Comparison of ENCODE assay signal across 20 mouse cellular contexts in genomic region chr10:90044229-90044628, GRCm38 (mm10).
DNase-seq lines count a peak whose midpoint lies in the region; ATAC-seq and TF ChIP-seq lines count a peak whose summit lies in the region.
"Had no signal": no experiment of that assay in that cellular context is flagged by ENCODE, and none has a peak within 500 bp of the region (broad histone marks: within the 10 kb centered on the region; RNA-seq: fewer than 3 reads in every experiment).

No protein-coding gene starts in this region.

- 0 out of 2 replicates have a peak, but pooled peaks have one; percentile 39 for ATAC-seq in forebrain, embryonic 12.5 days (ENCODE audit: low FRiP score)
- ATAC-seq in forebrain, embryonic 11.5 days (replicated peaks; ENCODE audit: low FRiP score) = no peak
- ATAC-seq in hindbrain, postnatal 0 days = 0 out of 2 replicates have a peak, but pooled peaks have one; percentile 27
- ATAC-seq in hindbrain, embryonic 11.5 days (ENCODE audit: low FRiP score) = no peak
- ATAC-seq in midbrain, embryonic 16.5 days = peak; percentile 54; the same call in 1 of the 2 replicates
- no peak for ATAC-seq in midbrain, embryonic 11.5 days (ENCODE audit: low FRiP score)
- ATAC-seq: intestine, embryonic 16.5 days had no signal

- H3K27ac ChIP-seq in forebrain, embryonic 12.5 days = no peak overlapping the region
- H3K27ac ChIP-seq in forebrain, embryonic 11.5 days (ENCODE audit: low read depth, low read length) = no peak overlapping the region
- no peak overlapping the region for H3K27ac ChIP-seq in hindbrain, postnatal 0 days
- no peak overlapping the region for H3K27ac ChIP-seq in hindbrain, embryonic 11.5 days (ENCODE audit: low read depth, low read length)
- no peak overlapping the region for H3K27ac ChIP-seq in midbrain, embryonic 16.5 days (ENCODE audit: low read length)
- H3K27ac ChIP-seq in midbrain, embryonic 11.5 days (ENCODE audit: low read depth, low read length) = no peak overlapping the region
- H3K27ac ChIP-seq: embryonic facial prominence, embryonic 10.5 days; embryonic facial prominence, embryonic 15.5 days; kidney, postnatal 0 days; limb, embryonic 13.5 days; midbrain, embryonic 10.5 days had no signal

- H3K9ac ChIP-seq in forebrain, embryonic 12.5 days = no peak overlapping the region
- H3K9ac ChIP-seq in forebrain, embryonic 11.5 days (ENCODE audit: low read length) = no peak overlapping the region
- H3K9ac ChIP-seq in hindbrain, postnatal 0 days (replicated peaks; ENCODE audit: low read length) = no peak overlapping the region
- H3K9ac ChIP-seq in hindbrain, embryonic 11.5 days (ENCODE audit: low read depth, low read length) = no peak overlapping the region
- H3K9ac ChIP-seq in midbrain, embryonic 16.5 days (ENCODE audit: low read depth, low read length) = no peak overlapping the region
- H3K9ac ChIP-seq in midbrain, embryonic 11.5 days (ENCODE audit: low read length) = no peak overlapping the region
- H3K9ac ChIP-seq: embryonic facial prominence, embryonic 15.5 days; limb, embryonic 13.5 days had no signal

- H3K9me3 ChIP-seq in forebrain, embryonic 12.5 days = no peaks in the 10 kb centered on the region
- H3K9me3 ChIP-seq in forebrain, embryonic 11.5 days (ENCODE audit: control insufficient read depth, low read length) = no peaks in the 10 kb centered on the region
- no peaks in the 10 kb centered on the region for H3K9me3 ChIP-seq in hindbrain, postnatal 0 days (ENCODE audit: low read length)
- H3K9me3 ChIP-seq in hindbrain, embryonic 11.5 days (ENCODE audit: control insufficient read depth, low read length) = no peaks in the 10 kb centered on the region
- no peaks in the 10 kb centered on the region for H3K9me3 ChIP-seq in midbrain, embryonic 16.5 days (replicated peaks; ENCODE audit: control insufficient read depth, low read length, poor library complexity, severe bottlenecking)
- no peaks in the 10 kb centered on the region for H3K9me3 ChIP-seq in midbrain, embryonic 11.5 days (ENCODE audit: control insufficient read depth, low read length)
- H3K9me3 ChIP-seq: embryonic facial prominence, embryonic 10.5 days; embryonic facial prominence, embryonic 15.5 days; limb, embryonic 13.5 days; midbrain, embryonic 10.5 days had no signal

- no peak overlapping the region for H3K4me2 ChIP-seq in forebrain, embryonic 12.5 days
- no peak overlapping the region for H3K4me2 ChIP-seq in forebrain, embryonic 11.5 days (ENCODE audit: low read depth, low read length, severe bottlenecking)
- H3K4me2 ChIP-seq in hindbrain, postnatal 0 days (ENCODE audit: low read depth, low read length) = no peak overlapping the region
- no peak overlapping the region for H3K4me2 ChIP-seq in hindbrain, embryonic 11.5 days (replicated peaks; ENCODE audit: low read depth, low read length)
- H3K4me2 ChIP-seq in midbrain, embryonic 16.5 days (ENCODE audit: low read length) = no peak overlapping the region
- no peak overlapping the region for H3K4me2 ChIP-seq in midbrain, embryonic 11.5 days
- H3K4me2 ChIP-seq: embryonic facial prominence, embryonic 15.5 days; heart, embryonic 11.5 days; limb, embryonic 13.5 days; liver, embryonic 11.5 days had no signal

- H3K27me3 ChIP-seq in forebrain, embryonic 12.5 days = no peaks in the 10 kb centered on the region
- H3K27me3 ChIP-seq in forebrain, embryonic 11.5 days (ENCODE audit: control insufficient read depth, insufficient read depth, low read length) = no peaks in the 10 kb centered on the region
- H3K27me3 ChIP-seq in hindbrain, postnatal 0 days (ENCODE audit: insufficient read depth, low read length) = no peaks in the 10 kb centered on the region
- H3K27me3 ChIP-seq in hindbrain, embryonic 11.5 days (ENCODE audit: control insufficient read depth, insufficient read depth, low read length) = no peaks in the 10 kb centered on the region
- H3K27me3 ChIP-seq in midbrain, embryonic 16.5 days (ENCODE audit: control insufficient read depth, insufficient read depth, low read depth, low read length) = no peaks in the 10 kb centered on the region
- no peaks in the 10 kb centered on the region for H3K27me3 ChIP-seq in midbrain, embryonic 11.5 days (ENCODE audit: control insufficient read depth, insufficient read depth, low read length)
- H3K27me3 ChIP-seq: CH12.LX; embryonic facial prominence, embryonic 15.5 days; limb, embryonic 13.5 days had no signal

- no peak overlapping the region for H3K4me3 ChIP-seq in forebrain, embryonic 12.5 days (replicated peaks)
- no peak overlapping the region for H3K4me3 ChIP-seq in forebrain, embryonic 11.5 days (ENCODE audit: low read depth, low read length)
- H3K4me3 ChIP-seq in hindbrain, postnatal 0 days (ENCODE audit: low read length) = no peak overlapping the region
- H3K4me3 ChIP-seq in hindbrain, embryonic 11.5 days (ENCODE audit: low read depth, low read length) = no peak overlapping the region
- H3K4me3 ChIP-seq in midbrain, embryonic 16.5 days (ENCODE audit: low read depth, low read length) = no peak overlapping the region
- H3K4me3 ChIP-seq in midbrain, embryonic 11.5 days (ENCODE audit: low read depth, low read length) = no peak overlapping the region
- H3K4me3 ChIP-seq: embryonic facial prominence, embryonic 10.5 days; embryonic facial prominence, embryonic 15.5 days; limb, embryonic 13.5 days; midbrain, embryonic 10.5 days had no signal

- no peak for DNase-seq in forebrain, embryonic 11.5 days (ENCODE audit: low spot score)
- DNase-seq in hindbrain, postnatal 0 days (ENCODE audit: low spot score) = no peak
- no peak for DNase-seq in hindbrain, embryonic 11.5 days (ENCODE audit: low spot score)
- no peak for DNase-seq in midbrain, embryonic 11.5 days (ENCODE audit: low spot score, missing footprints)
- DNase-seq in lung, postnatal 25 days (ENCODE audit: low spot score) = peak; percentile 0
- DNase-seq in gastrocnemius, postnatal 10 days = no peak
- DNase-seq: adrenal gland, adult 8-10 months; gastrocnemius, postnatal 36 days; heart, postnatal 36 days had no signal

- H3K36me3 ChIP-seq in forebrain, embryonic 12.5 days (replicated peaks) = no peaks in the 10 kb centered on the region
- no peaks in the 10 kb centered on the region for H3K36me3 ChIP-seq in forebrain, embryonic 11.5 days (ENCODE audit: control insufficient read depth, insufficient read depth, low read length)
- no peaks in the 10 kb centered on the region for H3K36me3 ChIP-seq in hindbrain, postnatal 0 days (ENCODE audit: insufficient read depth, low read length)
- H3K36me3 ChIP-seq in hindbrain, embryonic 11.5 days (ENCODE audit: control insufficient read depth, insufficient read depth, low read length) = no peaks in the 10 kb centered on the region
- no peaks in the 10 kb centered on the region for H3K36me3 ChIP-seq in midbrain, embryonic 16.5 days (ENCODE audit: control insufficient read depth, insufficient read depth, low read length)
- no peaks in the 10 kb centered on the region for H3K36me3 ChIP-seq in midbrain, embryonic 11.5 days (ENCODE audit: control insufficient read depth, insufficient read depth, low read length)
- H3K36me3 ChIP-seq: embryonic facial prominence, embryonic 10.5 days; embryonic facial prominence, embryonic 15.5 days; limb, embryonic 13.5 days; midbrain, embryonic 10.5 days had no signal

- no peak for TF ChIP-seq CTCF in hindbrain, postnatal 0 days (IDR thresholded peaks at IDR 0.05; ENCODE audit: low read depth)

- 97% methylated on average over 8 of the region's 8 CpGs for WGBS in forebrain, embryonic 12.5 days
- WGBS in forebrain, embryonic 11.5 days = 87% methylated on average over 8 of the region's 8 CpGs
- 86% methylated on average over 8 of the region's 8 CpGs for WGBS in hindbrain, postnatal 0 days
- WGBS in hindbrain, embryonic 11.5 days = 94% methylated on average over 8 of the region's 8 CpGs
- 93% methylated on average over 8 of the region's 8 CpGs for WGBS in midbrain, embryonic 16.5 days
- 93% methylated on average over 8 of the region's 8 CpGs for WGBS in midbrain, embryonic 11.5 days

- no peaks in the 10 kb centered on the region for H3K4me1 ChIP-seq in forebrain, embryonic 12.5 days
- H3K4me1 ChIP-seq in forebrain, embryonic 11.5 days (replicated peaks; ENCODE audit: control insufficient read depth, insufficient read depth, low read length) = no peaks in the 10 kb centered on the region
- H3K4me1 ChIP-seq in hindbrain, postnatal 0 days (ENCODE audit: insufficient read depth, low read length) = no peaks in the 10 kb centered on the region
- H3K4me1 ChIP-seq in hindbrain, embryonic 11.5 days (replicated peaks; ENCODE audit: control insufficient read depth, insufficient read depth, low read length) = no peaks in the 10 kb centered on the region
- no peaks in the 10 kb centered on the region for H3K4me1 ChIP-seq in midbrain, embryonic 16.5 days (ENCODE audit: control insufficient read depth, insufficient read depth, low read length)
- H3K4me1 ChIP-seq in midbrain, embryonic 11.5 days (ENCODE audit: control insufficient read depth, insufficient read depth, low read length) = no peaks in the 10 kb centered on the region
- H3K4me1 ChIP-seq: embryonic facial prominence, embryonic 10.5 days; embryonic facial prominence, embryonic 15.5 days; limb, embryonic 13.5 days; midbrain, embryonic 10.5 days had no signal

Comparison
In these comparisons a context has a peak if more than half of its experiments do, and no peak if none do; other contexts are left out.
1. ATAC-seq: peak in forebrain, embryonic 12.5 days (single experiment), hindbrain, postnatal 0 days (single experiment) and midbrain, embryonic 16.5 days (single experiment); none in forebrain, embryonic 11.5 days (single experiment), hindbrain, embryonic 11.5 days (single experiment) and midbrain, embryonic 11.5 days (single experiment).